Mouse (Mus musculus) brain, embryonic 18.5 days (tissue): ENCODE data around the gene Khdrbs1.

ENCODE experiments used
- DNase-seq: peaks from one replicate; pipeline ENCODE4 v3.0.0-alpha.2; 2012; ENCODE audit warnings: low read depth, low spot score

Gene Khdrbs1

GRCm38 (mm10) chr4:129672878-129673449 is 69.1 kb downstream of the Khdrbs1 start:
- no peak for DNase-seq

GRCm38 (mm10) chr4:129672083-129672877 is 69.8 kb downstream of the Khdrbs1 start, which contains the start of gene Kpna6:
Gene Kpna6 (minus strand): TSS chr4:129672767.
- DNase-seq = peak; percentile 83

GRCm38 (mm10) chr4:129671491-129672082 is 70.5 kb downstream of the Khdrbs1 start:
- no peak for DNase-seq

- DNase-seq = no peak
Observed at GRCm38 (mm10) chr4:129662255-129662813, 79.8 kb downstream of the Khdrbs1 start.

DNA sequence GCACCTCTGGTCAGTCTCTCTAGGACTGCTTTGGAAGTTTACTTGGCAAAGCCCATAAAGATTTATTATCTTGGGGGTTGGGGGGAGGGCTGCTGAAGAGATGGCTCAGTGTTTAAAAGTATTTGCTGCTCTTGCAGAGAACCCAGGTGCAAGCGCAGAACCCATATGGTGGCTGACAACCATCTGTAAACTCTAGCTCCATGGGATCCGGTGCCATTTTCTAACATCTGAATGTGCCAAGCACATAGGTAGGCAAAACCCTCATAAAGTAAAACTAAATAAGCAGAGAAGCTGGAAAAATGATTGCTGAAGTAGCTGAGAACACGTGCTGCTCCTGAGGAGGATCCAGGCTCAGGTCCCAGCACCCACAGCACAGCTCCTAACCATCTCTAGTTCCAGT is 80.5 kb downstream of the Khdrbs1 start:
- no peak for DNase-seq

DNA sequence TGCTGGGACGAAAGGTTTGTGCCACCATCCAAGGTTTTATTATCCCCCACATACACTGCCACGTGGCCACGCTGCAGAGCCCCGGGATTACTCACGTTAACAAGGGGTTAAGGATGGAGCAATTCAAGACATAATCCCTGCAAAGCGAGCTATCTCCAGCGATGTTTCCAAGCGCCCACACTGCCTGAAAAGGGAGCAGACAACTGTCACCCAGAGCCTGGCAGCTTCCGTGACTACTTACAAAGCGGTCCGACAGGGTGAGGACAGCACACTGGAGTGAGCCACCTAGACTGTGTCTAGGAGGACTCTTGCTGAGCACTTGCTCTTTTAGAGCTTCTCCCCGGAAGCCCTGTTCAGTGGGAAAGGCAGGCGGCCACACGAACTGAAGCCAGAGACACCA is 87.3 kb downstream of the Khdrbs1 start:
- DNase-seq = no peak
